Comparison of ENCODE assay signal across 10 mouse cellular contexts in genomic region chr16:85128347-85128664, GRCm38 (mm10). TPM values are rescaled to one million over a fixed set of nuclear protein-coding genes. Genes with fewer than 3 reads are reported as not detected.
DNase-seq lines count a peak whose midpoint lies in the region; ATAC-seq and TF ChIP-seq lines count a peak whose summit lies in the region.
"Had no signal": no experiment of that assay in that cellular context is flagged by ENCODE, and none has a peak within 500 bp of the region (broad histone marks: within the 10 kb centered on the region; RNA-seq: fewer than 3 reads in every experiment).

No protein-coding gene starts in this region.

- TF ChIP-seq CTCF in hindbrain, postnatal 0 days (IDR thresholded peaks at IDR 0.05; ENCODE audit: low read depth), result no peak

- WGBS in hindbrain, embryonic 10.5 days, result 52% methylated on average over 5 of the region's 5 CpGs
- WGBS in hindbrain, embryonic 11.5 days, result 63% methylated on average over 5 of the region's 5 CpGs
- WGBS in hindbrain, postnatal 0 days, result 26% methylated on average over 5 of the region's 5 CpGs

- peaks cover 15% of the 10 kb centered on the region for H3K36me3 ChIP-seq in hindbrain, embryonic 10.5 days
- H3K36me3 ChIP-seq in hindbrain, embryonic 11.5 days (ENCODE audit: control insufficient read depth, insufficient read depth, low read length), result no peaks in the 10 kb centered on the region
- no peaks in the 10 kb centered on the region for H3K36me3 ChIP-seq in hindbrain, postnatal 0 days (ENCODE audit: insufficient read depth, low read length)

- H3K9ac ChIP-seq in hindbrain, embryonic 11.5 days (ENCODE audit: low read depth, low read length), result no peak overlapping the region
- H3K9ac ChIP-seq in hindbrain, postnatal 0 days (replicated peaks; ENCODE audit: low read length), result no peak overlapping the region

- peaks cover 26% of the 10 kb centered on the region for H3K4me1 ChIP-seq in hindbrain, embryonic 10.5 days (replicated peaks)
- H3K4me1 ChIP-seq in hindbrain, embryonic 11.5 days (replicated peaks; ENCODE audit: control insufficient read depth, insufficient read depth, low read length), result no peaks in the 10 kb centered on the region
- H3K4me1 ChIP-seq in hindbrain, postnatal 0 days (ENCODE audit: insufficient read depth, low read length), result peaks cover 16% of the 10 kb centered on the region

- H3K9me3 ChIP-seq in hindbrain, embryonic 10.5 days, result 0 out of 2 replicates have a peak, but pooled peaks cover 5% of the 10 kb centered on the region
- H3K9me3 ChIP-seq in hindbrain, embryonic 11.5 days (ENCODE audit: control insufficient read depth, low read length), result no peaks in the 10 kb centered on the region
- no peaks in the 10 kb centered on the region for H3K9me3 ChIP-seq in hindbrain, postnatal 0 days (ENCODE audit: low read length)

- peak overlapping the region; percentile 29; the same call in 1 of the 2 replicates for H3K27ac ChIP-seq in hindbrain, embryonic 10.5 days
- no peak overlapping the region for H3K27ac ChIP-seq in hindbrain, embryonic 11.5 days (ENCODE audit: low read depth, low read length)
- H3K27ac ChIP-seq in hindbrain, postnatal 0 days, result peak overlapping the region; percentile 28

- peak; percentile 31 for DNase-seq in hindbrain, embryonic 10.5 days (ENCODE audit: low spot score)
- no peak for DNase-seq in hindbrain, embryonic 11.5 days (ENCODE audit: low spot score)
- DNase-seq in NIH3T3 (ENCODE audit: low read depth), result peak; percentile 73
- peak; percentile 73 for DNase-seq in embryo, embryonic 11 days
- peak; percentile 47 for DNase-seq in hindbrain, postnatal 0 days (ENCODE audit: low spot score)
- DNase-seq in layer of hippocampus, adult 9-11 months, result no peak
- no peak for DNase-seq in frontal cortex, postnatal 10 days (ENCODE audit: low spot score in 2 of 2)
- no peak for DNase-seq in yolk sac, embryonic 10.5 days (ENCODE audit: low spot score)
- DNase-seq: heart, postnatal 4 days; lung, postnatal 10 days had no signal

- H3K4me2 ChIP-seq in hindbrain, embryonic 11.5 days (replicated peaks; ENCODE audit: low read depth, low read length), result no peak overlapping the region
- no peak overlapping the region for H3K4me2 ChIP-seq in hindbrain, postnatal 0 days (ENCODE audit: low read depth, low read length)

- ATAC-seq in hindbrain, embryonic 11.5 days (ENCODE audit: low FRiP score), result no peak
- ATAC-seq in hindbrain, postnatal 0 days, result peak; percentile 62

- no peak overlapping the region for H3K4me3 ChIP-seq in hindbrain, embryonic 10.5 days
- no peak overlapping the region for H3K4me3 ChIP-seq in hindbrain, embryonic 11.5 days (ENCODE audit: low read depth, low read length)
- H3K4me3 ChIP-seq in hindbrain, postnatal 0 days (ENCODE audit: low read length), result no peak overlapping the region

- no peaks in the 10 kb centered on the region for H3K27me3 ChIP-seq in hindbrain, embryonic 10.5 days (ENCODE audit: insufficient read depth, poor library complexity, severe bottlenecking)
- H3K27me3 ChIP-seq in hindbrain, embryonic 11.5 days (ENCODE audit: control insufficient read depth, insufficient read depth, low read length), result no peaks in the 10 kb centered on the region
- H3K27me3 ChIP-seq in hindbrain, postnatal 0 days (ENCODE audit: insufficient read depth, low read length), result no peaks in the 10 kb centered on the region

RNA-seq across cellular contexts. Expression of gene App, which starts 45.3 kb away (rescaled TPM):
- 125 and 161 TPM in 2 replicates for polyA plus RNA-seq in hindbrain, embryonic 10.5 days (2016; fragmentation: Nextera tagmentation; extraction: Ambion mirVana)
- polyA plus RNA-seq in hindbrain, embryonic 11.5 days (2014; fragmentation: Nextera tagmentation; extraction: Ambion mirVana), result 184 and 203 TPM in 2 replicates
- total RNA-seq in hindbrain, postnatal 0 days (2014; rRNA removed), result 526 and 585 TPM in 2 replicates
- 487 and 498 TPM in 2 replicates for polyA plus RNA-seq in hindbrain, postnatal 0 days (2015; fragmentation: Nextera tagmentation; extraction: Ambion mirVana)

Comparison
In these comparisons a context has a peak if more than half of its experiments do, and no peak if none do; other contexts are left out.
1. DNase-seq: peak in hindbrain, embryonic 10.5 days (single experiment), NIH3T3 (single experiment), embryo, embryonic 11 days (single experiment) and hindbrain, postnatal 0 days (single experiment); none in hindbrain, embryonic 11.5 days (single experiment), layer of hippocampus, adult 9-11 months (single experiment), frontal cortex, postnatal 10 days (0 of 2) and yolk sac, embryonic 10.5 days (single experiment).